40 mouse cellular contexts compared by ENCODE assay signal in the genomic region with DNA sequence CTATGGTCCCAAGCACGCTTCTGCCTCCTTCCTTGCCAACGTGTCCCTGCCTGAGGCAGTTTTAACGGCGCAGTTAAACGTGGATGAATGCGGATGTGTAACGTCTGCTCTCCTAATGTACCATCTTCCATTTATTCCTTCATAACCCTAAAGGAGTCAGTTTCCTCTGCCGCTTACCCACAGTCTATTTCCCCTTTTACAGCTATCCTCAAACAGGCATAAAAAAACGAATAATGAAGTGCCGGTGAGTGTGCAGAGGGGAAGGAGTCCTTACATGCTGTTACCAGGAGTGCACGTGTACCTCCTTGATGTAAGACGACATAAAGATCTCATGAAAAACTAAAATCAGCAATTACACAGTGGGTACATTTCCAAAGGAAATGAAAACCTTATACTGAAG. TPM values are rescaled to one million over a fixed set of nuclear protein-coding genes. Genes with fewer than 3 reads are reported as not detected.
"Had no signal": no experiment of that assay in that cellular context is flagged by ENCODE, and none has a peak within 500 bp of the region (broad histone marks: within the 10 kb centered on the region; RNA-seq: fewer than 3 reads in every experiment).

No protein-coding gene starts in this region.

- H3K27ac ChIP-seq: gastrocnemius, adult 2 months; hindbrain, embryonic 10.5 days; hindbrain, embryonic 12.5 days; hindbrain, embryonic 14.5 days; intestine, embryonic 15.5 days; kidney, embryonic 15.5 days; kidney, postnatal 0 days; limb, embryonic 13.5 days; limb, embryonic 15.5 days had no signal

- DNase-seq: gastrocnemius, adult 2 months; gastrocnemius, postnatal 10 days; gastrocnemius, postnatal 25 days; heart, adult 18-20 months; heart, postnatal 10 days; heart, postnatal 4 days; kidney, adult 18-20 months; kidney, adult 8-10 months; kidney, postnatal 14 days; kidney, postnatal 36 days; layer of hippocampus, adult 9-11 months; layer of hippocampus, postnatal 36 days; left cerebral cortex, postnatal 4 days had no signal

- H3K4me3 ChIP-seq: gastrocnemius, adult 2 months; hindbrain, embryonic 10.5 days; hindbrain, embryonic 12.5 days; intestine, embryonic 15.5 days; kidney, embryonic 15.5 days; limb, embryonic 13.5 days; limb, embryonic 15.5 days had no signal

- H3K4me2 ChIP-seq: heart, embryonic 11.5 days; hindbrain, embryonic 12.5 days; hindbrain, embryonic 14.5 days; intestine, embryonic 15.5 days; limb, embryonic 13.5 days; limb, embryonic 15.5 days had no signal

- H3K9ac ChIP-seq: hindbrain, embryonic 12.5 days; hindbrain, embryonic 14.5 days; intestine, embryonic 15.5 days; kidney, embryonic 15.5 days; limb, embryonic 13.5 days; limb, embryonic 15.5 days had no signal

- H3K36me3 ChIP-seq: hindbrain, embryonic 10.5 days; hindbrain, embryonic 12.5 days; intestine, embryonic 15.5 days; kidney, embryonic 15.5 days; limb, embryonic 13.5 days; limb, embryonic 15.5 days had no signal

- H3K4me1 ChIP-seq: hindbrain, embryonic 12.5 days; intestine, embryonic 15.5 days; kidney, embryonic 15.5 days; limb, embryonic 13.5 days; limb, embryonic 15.5 days had no signal

- H3K9me3 ChIP-seq: hindbrain, embryonic 10.5 days; hindbrain, embryonic 12.5 days; intestine, embryonic 15.5 days; kidney, embryonic 15.5 days; limb, embryonic 13.5 days; limb, embryonic 15.5 days had no signal

- ATAC-seq: hindbrain, embryonic 16.5 days; inflammation-experienced regulatory T-cells, adult 6 months; intestine, embryonic 15.5 days; intestine, postnatal 0 days had no signal

- H3K27me3 ChIP-seq: hindbrain, embryonic 12.5 days; intestine, embryonic 15.5 days; kidney, embryonic 15.5 days; limb, embryonic 13.5 days; limb, embryonic 15.5 days had no signal

RNA-seq across cellular contexts. Expression of a gene that starts 54.3 kb away (rescaled TPM):
- total RNA-seq: gastrocnemius, adult 2 months; gastrocnemius, postnatal 10 days; gastrocnemius, postnatal 25 days; gastrocnemius, postnatal 4 days; heart, adult 18-20 months; heart, postnatal 10 days; heart, postnatal 25 days; heart, postnatal 4 days; layer of hippocampus, adult 18-20 months; layer of hippocampus, adult 8-10 months; layer of hippocampus, postnatal 14 days; layer of hippocampus, postnatal 36 days; left cerebral cortex, adult 18-20 months; left cerebral cortex, adult 8-10 months; left cerebral cortex, postnatal 10 days; left cerebral cortex, postnatal 25 days; left cerebral cortex, postnatal 4 days; liver, adult 2 months had no signal
- polyA plus RNA-seq: frontal cortex, adult 2 months; heart, embryonic 11.5 days; heart, embryonic 14.5 days; heart, embryonic 16.5 days; hindbrain, embryonic 10.5 days; hindbrain, embryonic 12.5 days; hindbrain, embryonic 14.5 days; hindbrain, embryonic 16.5 days; inflammation-experienced regulatory T-cells, adult 6 months; intestine, embryonic 15.5 days; intestine, postnatal 0 days; kidney, embryonic 15.5 days; kidney, postnatal 0 days; large intestine, adult 2 months; limb, embryonic 11.5 days; limb, embryonic 13.5 days; liver, adult 2 months had no signal
